Mouse (Mus musculus) forebrain, embryonic 14.5 days (tissue): ENCODE results near the gene Mamdc2. TPM values are rescaled to one million over a fixed set of nuclear protein-coding genes. Genes with fewer than 3 reads are reported as not detected.
A peak's percentile ranks its signal among the peaks of the same experiment; 100 is the strongest.
"Not testable (repeated sequence)": the region's sequence is repeated elsewhere in the genome, so short reads cannot be mapped to it uniquely, and the experiment has no call there.

Experiments
- ATAC-seq: fragments of 200-750 bp; cut with Nextera tagmentation; 2 replicates; pipeline ENCODE4 v1.8.0; 2017; ENCODE audit warnings: mild to moderate bottlenecking, moderate library complexity
- DNase-seq: peaks from one replicate; pipeline ENCODE4 v3.0.0-alpha.2; 2015; ENCODE audit warnings: low spot score
- H3K27ac ChIP-seq: fragments of 300-500 bp; sonication (generic); 2 replicates; pipeline ENCODE4 v1.5.1; 2014; ENCODE audit warnings: low read depth, mild to moderate bottlenecking, control low read depth, low read length, moderate library complexity
- H3K27me3 ChIP-seq: fragments of 300-500 bp; sonication (generic); replicated peaks from 2 replicates; pipeline ENCODE4 v1.6.1; 2014; ENCODE audit warnings: low read length, control low read depth, mixed read lengths; ENCODE audit not compliant: control insufficient read depth, insufficient read depth
- H3K36me3 ChIP-seq: fragments of 300-500 bp; sonication (generic); 2 replicates; pipeline ENCODE4 v1.6.1; 2014; ENCODE audit warnings: low read length, control low read depth; ENCODE audit not compliant: control insufficient read depth, insufficient read depth
- H3K4me1 ChIP-seq: fragments of 300-500 bp; sonication (generic); 2 replicates; pipeline ENCODE4 v1.6.1; 2014; ENCODE audit warnings: antibody characterized with exemption, low read length, control low read depth; ENCODE audit not compliant: control insufficient read depth, insufficient read depth
- H3K4me2 ChIP-seq: fragments of 300-500 bp; sonication (generic); 2 replicates; pipeline ENCODE4 v1.6.1; 2014; ENCODE audit warnings: mild to moderate bottlenecking, control low read depth, low read length
- H3K4me3 ChIP-seq: fragments of 300-500 bp; sonication (generic); 2 replicates; pipeline ENCODE4 v1.5.1; 2014; ENCODE audit warnings: low read depth, low read length, control low read depth
- H3K9ac ChIP-seq: fragments of 300-500 bp; sonication (generic); 2 replicates; pipeline ENCODE4 v1.6.1; 2014; ENCODE audit warnings: mild to moderate bottlenecking, low read length, control low read depth, moderate library complexity
- H3K9me3 ChIP-seq: fragments of 300-500 bp; sonication (generic); replicated peaks from 2 replicates; pipeline ENCODE4 v1.6.1; 2016; ENCODE audit warnings: low read length, control low read depth, mixed read lengths; ENCODE audit not compliant: control insufficient read depth
- WGBS: fragments of 180-500 bp; shearing (Covaris S2); extraction: QIAGEN DNeasy Blood & Tissue Kit; methylation state at CpG from one replicate; pipeline ENCODE4 v1.1.7; 2014; 5-methylcytosine and 5-hydroxymethylcytosine counted together
- polyA plus RNA-seq: library from polyadenylated mRNA; unstranded; fragments of >200 nt; fragmentation: Nextera tagmentation; extraction: Ambion mirVana; gene quantifications from 2 replicates; pipeline ENCODE4 v1.2.1, GENCODE M21; 2014

Gene Mamdc2
- polyA plus RNA-seq, 1 experiment from 2014 or later, result 1.8 TPM

GRCm38 (mm10) chr19:23485940-23486600 lies 37.8 kb upstream of the Mamdc2 start:
- DNase-seq (no peak), ATAC-seq (no peak)
- Histone ChIP-seq H3K9me3 (no peaks in the 10 kb centered on the region), H3K4me1 (no peaks in the 10 kb centered on the region), H3K9ac (no peak overlapping the region), H3K4me2 (no peak overlapping the region), H3K27ac (no peak overlapping the region), H3K36me3 (no peaks in the 10 kb centered on the region), H3K4me3 (no peak overlapping the region), H3K27me3 (no peaks in the 10 kb centered on the region)
- WGBS, result 85% methylated on average over 7 of the region's 7 CpGs

GRCm38 (mm10) chr19:23482571-23482970 lies 34.3 kb upstream of the Mamdc2 start:
- H3K4me1 ChIP-seq, H3K27ac ChIP-seq, H3K9ac ChIP-seq, H3K4me3 ChIP-seq, H3K4me2 ChIP-seq, H3K27me3 ChIP-seq, H3K9me3 ChIP-seq, DNase-seq, ATAC-seq, H3K36me3 ChIP-seq: not testable (repeated sequence)
- WGBS, result 90% methylated on average over 2 of the region's 2 CpGs

GRCm38 (mm10) chr19:23479597-23479967 lies 31.3 kb upstream of the Mamdc2 start:
- Histone ChIP-seq H3K4me3 (no peak overlapping the region), H3K27ac (no peak overlapping the region), H3K9me3 (no peaks in the 10 kb centered on the region), H3K4me2 (no peak overlapping the region), H3K4me1 (no peaks in the 10 kb centered on the region), H3K27me3 (no peaks in the 10 kb centered on the region), H3K9ac (no peak overlapping the region), H3K36me3 (no peaks in the 10 kb centered on the region)
- DNase-seq (no peak), ATAC-seq (no peak)

GRCm38 (mm10) chr19:23478895-23479596 lies 30.8 kb upstream of the Mamdc2 start:
- 14% methylated on average over 10 of the region's 10 CpGs for WGBS
- ATAC-seq (no peak), DNase-seq (peak; percentile 64)
- no peak overlapping the region for H3K27ac ChIP-seq
- no peaks in the 10 kb centered on the region for H3K36me3 ChIP-seq
- no peak overlapping the region for H3K9ac ChIP-seq
- no peaks in the 10 kb centered on the region for H3K9me3 ChIP-seq
- H3K27me3 ChIP-seq, result no peaks in the 10 kb centered on the region
- H3K4me2 ChIP-seq, result no peak overlapping the region
- H3K4me1 ChIP-seq, result no peaks in the 10 kb centered on the region
- no peak overlapping the region for H3K4me3 ChIP-seq

GRCm38 (mm10) chr19:23477826-23478225 lies 29.6 kb upstream of the Mamdc2 start:
- no peaks in the 10 kb centered on the region for H3K4me1 ChIP-seq
- WGBS, result 80% methylated on average over 6 of the region's 6 CpGs
- no peaks in the 10 kb centered on the region for H3K36me3 ChIP-seq
- H3K9ac ChIP-seq, result no peak overlapping the region
- no peaks in the 10 kb centered on the region for H3K27me3 ChIP-seq
- H3K9me3 ChIP-seq, result no peaks in the 10 kb centered on the region
- ATAC-seq (no peak), DNase-seq (no peak)
- H3K4me3 ChIP-seq, result no peak overlapping the region
- H3K27ac ChIP-seq, result no peak overlapping the region
- H3K4me2 ChIP-seq, result no peak overlapping the region

- H3K4me1 ChIP-seq, result no peaks in the 10 kb centered on the region
- no peak overlapping the region for H3K4me2 ChIP-seq
- H3K27me3 ChIP-seq, result no peaks in the 10 kb centered on the region
- DNase-seq (peak; percentile 47), ATAC-seq (no peak)
- H3K9me3 ChIP-seq, result no peaks in the 10 kb centered on the region
- no peak overlapping the region for H3K27ac ChIP-seq
- no peaks in the 10 kb centered on the region for H3K36me3 ChIP-seq
- no peak overlapping the region for H3K4me3 ChIP-seq
- WGBS, result 2% methylated on average over 1 of the region's 1 CpGs
- H3K9ac ChIP-seq, result no peak overlapping the region
Observed at GRCm38 (mm10) chr19:23467866-23468265, 19.6 kb upstream of the Mamdc2 start.

GRCm38 (mm10) chr19:23467011-23467410 lies 18.8 kb upstream of the Mamdc2 start:
- DNase-seq, result no peak
- H3K27me3 ChIP-seq, result no peaks in the 10 kb centered on the region
- no peak overlapping the region for H3K27ac ChIP-seq
- no peak overlapping the region for H3K4me3 ChIP-seq
- ATAC-seq, result no peak
- 63% methylated on average over 2 of the region's 2 CpGs for WGBS
- H3K36me3 ChIP-seq, result no peaks in the 10 kb centered on the region
- no peaks in the 10 kb centered on the region for H3K4me1 ChIP-seq
- H3K9me3 ChIP-seq, result no peaks in the 10 kb centered on the region
- no peak overlapping the region for H3K4me2 ChIP-seq
- no peak overlapping the region for H3K9ac ChIP-seq

- no peaks in the 10 kb centered on the region for H3K4me1 ChIP-seq
- no peaks in the 10 kb centered on the region for H3K36me3 ChIP-seq
- H3K4me3 ChIP-seq, result no peak overlapping the region
- no peak overlapping the region for H3K4me2 ChIP-seq
- H3K27me3 ChIP-seq, result no peaks in the 10 kb centered on the region
- H3K9me3 ChIP-seq, result no peaks in the 10 kb centered on the region
- DNase-seq, result no peak
- H3K27ac ChIP-seq, result no peak overlapping the region
- ATAC-seq, result no peak
- no peak overlapping the region for H3K9ac ChIP-seq
- 46% methylated on average over 4 of the region's 4 CpGs for WGBS
Observed at GRCm38 (mm10) chr19:23457492-23457891, 9.2 kb upstream of the Mamdc2 start.

GRCm38 (mm10) chr19:23451361-23451760 lies 3.1 kb upstream of the Mamdc2 start:
- no peak overlapping the region for H3K4me3 ChIP-seq
- ATAC-seq (no peak), DNase-seq (no peak)
- WGBS, result 83% methylated on average over 4 of the region's 4 CpGs
- 0 out of 2 replicates have a peak, but pooled peaks cover 7% of the 10 kb centered on the region for H3K4me1 ChIP-seq
- no peak overlapping the region for H3K4me2 ChIP-seq
- no peaks in the 10 kb centered on the region for H3K27me3 ChIP-seq
- no peaks in the 10 kb centered on the region for H3K9me3 ChIP-seq
- no peak overlapping the region for H3K27ac ChIP-seq
- H3K9ac ChIP-seq, result no peak overlapping the region
- no peaks in the 10 kb centered on the region for H3K36me3 ChIP-seq
